Mouse (Mus musculus): ENCODE results near the gene Rab5c. TPM values are rescaled to one million over a fixed set of nuclear protein-coding genes. Genes with fewer than 3 reads are reported as not detected.
A peak's percentile ranks its signal among the peaks of the same experiment; 100 is the strongest.

The Rab5c gene
- polyA plus RNA-seq, 1 experiment from 2014 or later: 43.3 TPM

GRCm38 (mm10) chr11:100746546-100746945 lies 8.5 kb upstream of the Rab5c start:
- H3K9me3 ChIP-seq (replicated peaks; ENCODE audit: control insufficient read depth, low read length, poor library complexity, severe bottlenecking): no peaks in the 10 kb centered on the region
- H3K9ac ChIP-seq (ENCODE audit: low read depth, low read length): no peak overlapping the region
- H3K4me1 ChIP-seq (ENCODE audit: control insufficient read depth, insufficient read depth, low read length): no peaks in the 10 kb centered on the region
- H3K27me3 ChIP-seq (ENCODE audit: control insufficient read depth, insufficient read depth, low read depth, low read length): no peaks in the 10 kb centered on the region
- H3K36me3 ChIP-seq (ENCODE audit: control insufficient read depth, insufficient read depth, low read length): peaks cover 11% of the 10 kb centered on the region
- no peak for ATAC-seq
- no peak overlapping the region for H3K4me2 ChIP-seq (ENCODE audit: low read length)
- H3K27ac ChIP-seq (ENCODE audit: low read length): no peak overlapping the region
- WGBS: 85% methylated on average over 10 of the region's 10 CpGs
- no peak overlapping the region for H3K4me3 ChIP-seq (ENCODE audit: low read depth, low read length)

- WGBS: 15% methylated on average over 6 of the region's 6 CpGs
- H3K36me3 ChIP-seq (ENCODE audit: control insufficient read depth, insufficient read depth, low read length): peaks cover 13% of the 10 kb centered on the region; the same call in 1 of the 2 replicates
- ATAC-seq: 0 out of 2 replicates have a peak, but pooled peaks have one; percentile 52
- no peaks in the 10 kb centered on the region for H3K27me3 ChIP-seq (ENCODE audit: control insufficient read depth, insufficient read depth, low read depth, low read length)
- H3K4me3 ChIP-seq (ENCODE audit: low read depth, low read length): no peak overlapping the region
- no peak overlapping the region for H3K4me2 ChIP-seq (ENCODE audit: low read length)
- H3K9ac ChIP-seq (ENCODE audit: low read depth, low read length): no peak overlapping the region
- no peaks in the 10 kb centered on the region for H3K9me3 ChIP-seq (replicated peaks; ENCODE audit: control insufficient read depth, low read length, poor library complexity, severe bottlenecking)
- no peak overlapping the region for H3K27ac ChIP-seq (ENCODE audit: low read length)
- no peaks in the 10 kb centered on the region for H3K4me1 ChIP-seq (ENCODE audit: control insufficient read depth, insufficient read depth, low read length)
These were observed 7.1 kb upstream of the Rab5c start for GRCm38 (mm10) chr11:100745085-100745484.

DNA sequence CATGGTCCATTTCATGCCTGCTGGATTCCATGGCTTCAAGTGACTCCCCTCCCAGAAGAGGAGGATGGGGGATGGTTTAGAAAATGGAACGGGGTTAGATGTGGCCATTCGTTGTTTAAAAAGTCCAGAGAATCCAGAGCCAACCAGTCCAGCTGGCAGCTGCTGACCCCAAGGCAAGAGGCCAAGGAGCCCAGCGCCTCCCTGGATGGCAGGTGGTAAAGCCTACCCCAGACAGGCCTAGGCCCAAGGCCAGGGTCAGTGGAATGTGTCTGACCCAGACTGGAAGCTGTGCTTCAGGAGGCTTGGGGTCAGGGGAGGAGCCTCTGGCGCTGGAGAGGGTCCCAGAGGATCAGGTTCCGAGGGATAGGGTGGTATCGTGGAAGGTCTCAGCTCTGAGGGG lies 3.3 kb upstream of the Rab5c start:
- Histone ChIP-seq H3K4me3 (ENCODE audit: low read depth, low read length) (no peak overlapping the region), H3K36me3 (ENCODE audit: control insufficient read depth, insufficient read depth, low read length) (peaks cover 9% of the 10 kb centered on the region; the same call in 1 of the 2 replicates), H3K9me3 (replicated peaks; ENCODE audit: control insufficient read depth, low read length, poor library complexity, severe bottlenecking) (no peaks in the 10 kb centered on the region), H3K4me2 (ENCODE audit: low read length) (no peak overlapping the region), H3K4me1 (ENCODE audit: control insufficient read depth, insufficient read depth, low read length) (peaks cover 10% of the 10 kb centered on the region), H3K9ac (ENCODE audit: low read depth, low read length) (no peak overlapping the region), H3K27ac (ENCODE audit: low read length) (no peak overlapping the region), H3K27me3 (ENCODE audit: control insufficient read depth, insufficient read depth, low read depth, low read length) (no peaks in the 10 kb centered on the region)
- WGBS: 72% methylated on average over 6 of the region's 6 CpGs
- no peak for ATAC-seq

DNA sequence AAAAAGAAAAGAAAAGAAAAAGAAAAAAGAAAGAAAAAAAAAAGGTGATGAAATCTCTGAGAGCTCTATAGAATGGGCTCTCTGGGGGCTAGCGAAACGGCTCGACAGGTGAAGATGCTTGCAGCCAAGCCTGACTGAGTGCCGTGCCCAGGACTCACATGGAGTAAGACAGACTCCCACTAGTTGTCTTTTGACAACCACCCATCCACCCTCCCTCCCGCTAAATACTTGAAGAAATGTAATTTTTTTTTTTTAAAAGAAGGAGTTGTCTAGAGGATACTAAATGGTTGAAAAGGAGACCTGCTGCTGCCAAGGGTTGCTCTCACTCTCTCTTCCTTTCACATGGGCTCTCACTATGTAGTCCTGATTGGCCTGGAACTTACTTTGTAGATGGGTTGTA lies 734 bp upstream of the Rab5c start:
- H3K9me3 ChIP-seq (replicated peaks; ENCODE audit: control insufficient read depth, low read length, poor library complexity, severe bottlenecking): no peaks in the 10 kb centered on the region
- H3K4me2 ChIP-seq (ENCODE audit: low read length): peak overlapping the region; percentile 84
- peak overlapping the region; percentile 64; the same call in 1 of the 2 replicates for H3K9ac ChIP-seq (ENCODE audit: low read depth, low read length)
- H3K27me3 ChIP-seq (ENCODE audit: control insufficient read depth, insufficient read depth, low read depth, low read length): no peaks in the 10 kb centered on the region
- peak; percentile 13; the same call in 1 of the 2 replicates for ATAC-seq
- WGBS: 14% methylated on average over 5 of the region's 5 CpGs
- H3K4me3 ChIP-seq (ENCODE audit: low read depth, low read length): peak overlapping the region; percentile 62
- no peak overlapping the region for H3K27ac ChIP-seq (ENCODE audit: low read length)
- H3K36me3 ChIP-seq (ENCODE audit: control insufficient read depth, insufficient read depth, low read length): peaks cover 5% of the 10 kb centered on the region; the same call in 1 of the 2 replicates
- H3K4me1 ChIP-seq (ENCODE audit: control insufficient read depth, insufficient read depth, low read length): peaks cover 16% of the 10 kb centered on the region

GRCm38 (mm10) chr11:100737105-100737733 lies 796 bp downstream of the Rab5c start:
- Histone ChIP-seq H3K4me2 (ENCODE audit: low read length) (peak overlapping the region; percentile 84), H3K9me3 (replicated peaks; ENCODE audit: control insufficient read depth, low read length, poor library complexity, severe bottlenecking) (no peaks in the 10 kb centered on the region), H3K4me1 (ENCODE audit: control insufficient read depth, insufficient read depth, low read length) (peaks cover 16% of the 10 kb centered on the region), H3K36me3 (ENCODE audit: control insufficient read depth, insufficient read depth, low read length) (peaks cover 5% of the 10 kb centered on the region; the same call in 1 of the 2 replicates), H3K27me3 (ENCODE audit: control insufficient read depth, insufficient read depth, low read depth, low read length) (no peaks in the 10 kb centered on the region), H3K9ac (ENCODE audit: low read depth, low read length) (peak overlapping the region; percentile 78), H3K27ac (ENCODE audit: low read length) (no peak overlapping the region), H3K4me3 (ENCODE audit: low read depth, low read length) (peak overlapping the region; percentile 62)
- 1% methylated on average over 12 of the region's 13 CpGs for WGBS
- ATAC-seq: no peak

DNA sequence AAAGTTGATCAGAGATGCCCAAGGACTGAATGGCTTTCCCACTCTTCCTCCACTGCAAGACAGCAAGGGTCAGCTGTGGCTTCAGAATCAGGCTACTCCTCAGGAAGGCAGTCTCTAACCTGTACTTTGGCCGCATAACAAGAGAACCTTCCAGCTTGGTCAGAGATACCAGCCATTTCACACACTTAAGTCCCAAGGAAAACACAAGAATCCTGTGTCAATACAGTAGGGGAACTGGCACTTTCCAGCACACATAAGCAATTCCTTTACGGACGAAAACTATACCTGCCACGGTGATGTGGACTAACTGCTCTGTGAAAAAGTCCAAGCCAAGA lies 1.3 kb downstream of the Rab5c start:
- Histone ChIP-seq H3K4me3 (ENCODE audit: low read depth, low read length) (peak overlapping the region; percentile 62), H3K4me1 (ENCODE audit: control insufficient read depth, insufficient read depth, low read length) (peaks cover 16% of the 10 kb centered on the region), H3K36me3 (ENCODE audit: control insufficient read depth, insufficient read depth, low read length) (peaks cover 5% of the 10 kb centered on the region; the same call in 1 of the 2 replicates), H3K4me2 (ENCODE audit: low read length) (peak overlapping the region; percentile 84), H3K27me3 (ENCODE audit: control insufficient read depth, insufficient read depth, low read depth, low read length) (no peaks in the 10 kb centered on the region), H3K9me3 (replicated peaks; ENCODE audit: control insufficient read depth, low read length, poor library complexity, severe bottlenecking) (no peaks in the 10 kb centered on the region), H3K27ac (ENCODE audit: low read length) (no peak overlapping the region), H3K9ac (ENCODE audit: low read depth, low read length) (no peak overlapping the region)
- ATAC-seq: no peak
- WGBS: 75% methylated on average over 4 of the region's 4 CpGs

DNA sequence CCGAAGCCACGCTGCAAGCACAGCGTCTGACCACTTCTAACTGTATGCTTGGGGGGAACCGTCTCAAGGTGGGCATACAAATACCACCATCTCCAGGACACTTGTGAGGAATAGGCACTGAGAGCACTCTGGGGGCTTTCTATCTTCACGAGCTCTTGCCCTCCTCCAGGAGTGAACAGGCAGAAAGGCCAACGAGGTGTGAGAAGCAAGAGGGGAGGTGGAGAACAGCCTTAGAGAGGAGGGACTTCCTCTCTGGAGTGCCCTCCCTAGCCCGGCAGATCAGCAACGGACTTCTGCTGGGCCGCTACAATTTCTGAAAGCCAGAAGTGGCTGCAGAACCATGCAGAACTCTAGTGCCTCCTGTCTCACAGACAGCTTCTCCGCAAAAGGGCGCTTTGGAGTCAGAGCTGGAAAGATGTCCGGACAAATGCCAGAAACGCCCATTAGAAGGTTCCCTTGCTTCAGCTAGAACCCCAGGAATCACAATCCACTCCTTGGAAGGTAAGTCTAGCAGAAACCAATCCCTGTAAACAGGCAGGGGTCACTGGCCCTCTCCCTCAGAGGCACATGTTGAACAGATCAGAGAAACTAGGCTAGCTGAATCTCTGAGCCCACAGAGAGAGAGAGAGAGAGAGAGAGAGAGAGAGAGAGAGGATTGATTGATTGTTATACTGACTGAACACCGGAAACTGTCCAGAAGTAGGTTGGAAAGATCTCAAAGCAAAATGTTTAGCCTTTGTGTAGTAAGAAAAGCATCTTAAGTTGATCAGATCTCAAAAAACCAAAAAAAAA lies 1.9 kb downstream of the Rab5c start:
- no peak for ATAC-seq
- Histone ChIP-seq H3K27me3 (ENCODE audit: control insufficient read depth, insufficient read depth, low read depth, low read length) (no peaks in the 10 kb centered on the region), H3K4me1 (ENCODE audit: control insufficient read depth, insufficient read depth, low read length) (peaks cover 16% of the 10 kb centered on the region), H3K9me3 (replicated peaks; ENCODE audit: control insufficient read depth, low read length, poor library complexity, severe bottlenecking) (no peaks in the 10 kb centered on the region), H3K9ac (ENCODE audit: low read depth, low read length) (no peak overlapping the region), H3K36me3 (ENCODE audit: control insufficient read depth, insufficient read depth, low read length) (peaks cover under 1% of the 10 kb centered on the region; the same call in 1 of the 2 replicates), H3K27ac (ENCODE audit: low read length) (no peak overlapping the region), H3K4me2 (ENCODE audit: low read length) (no peak overlapping the region), H3K4me3 (ENCODE audit: low read depth, low read length) (no peak overlapping the region)
- 85% methylated on average over 14 of the region's 14 CpGs for WGBS

DNA sequence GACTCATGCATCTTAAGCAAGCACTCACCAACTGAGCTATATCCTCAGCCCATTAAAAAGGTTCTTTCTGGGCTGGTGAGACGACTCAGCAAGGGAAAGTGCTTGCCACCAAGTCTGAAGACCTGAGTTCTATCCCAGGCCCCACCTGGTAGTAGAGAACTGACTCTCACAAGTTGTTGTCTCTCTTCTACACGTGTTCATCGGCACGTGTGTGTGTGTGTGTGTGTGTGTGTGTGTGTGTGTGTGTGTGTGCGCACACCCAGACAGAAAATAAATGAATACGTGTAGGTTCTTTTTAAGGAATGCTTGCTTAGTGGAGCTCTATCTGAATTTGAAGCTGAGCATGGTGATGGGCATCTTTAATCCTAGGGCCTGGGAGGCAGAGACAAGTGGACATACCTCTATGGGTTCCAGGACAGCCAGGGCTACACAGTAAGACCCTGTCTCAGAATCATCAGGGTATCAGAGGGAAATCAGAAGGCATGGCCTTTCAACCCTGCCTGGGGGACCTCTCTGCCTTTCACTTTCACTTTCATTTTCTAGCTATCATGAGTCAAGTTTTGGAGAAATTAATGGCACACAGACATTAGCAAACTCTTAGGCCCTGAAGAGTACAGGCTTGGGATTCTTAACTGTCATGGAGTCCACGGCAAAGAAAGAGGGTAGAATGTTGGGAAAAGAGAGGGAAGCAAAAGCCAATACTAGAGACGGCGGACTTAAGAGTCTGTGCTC lies 2.7 kb downstream of the Rab5c start:
- Histone ChIP-seq H3K9ac (ENCODE audit: low read depth, low read length) (no peak overlapping the region), H3K4me1 (ENCODE audit: control insufficient read depth, insufficient read depth, low read length) (peaks cover 16% of the 10 kb centered on the region), H3K4me3 (ENCODE audit: low read depth, low read length) (no peak overlapping the region), H3K4me2 (ENCODE audit: low read length) (no peak overlapping the region), H3K36me3 (ENCODE audit: control insufficient read depth, insufficient read depth, low read length) (no peaks in the 10 kb centered on the region), H3K9me3 (replicated peaks; ENCODE audit: control insufficient read depth, low read length, poor library complexity, severe bottlenecking) (no peaks in the 10 kb centered on the region), H3K27me3 (ENCODE audit: control insufficient read depth, insufficient read depth, low read depth, low read length) (no peaks in the 10 kb centered on the region), H3K27ac (ENCODE audit: low read length) (no peak overlapping the region)
- no peak for ATAC-seq
- WGBS: 87% methylated on average over 9 of the region's 9 CpGs

Data from midbrain, embryonic 16.5 days (tissue).